ENCODE assay signal across 8 mouse cellular contexts in genomic region chr4:124847573-124847972, GRCm38 (mm10). TPM values are rescaled to one million over a fixed set of nuclear protein-coding genes. Genes with fewer than 3 reads are reported as not detected.
DNase-seq lines count a peak whose midpoint lies in the region; ATAC-seq lines count a peak whose summit lies in the region.

No protein-coding gene starts in this region.

- intact Hi-C loops in left cerebral cortex, postnatal 25 days (cut with DNase I), result loop anchor here (1.0 kb wide), 1 partner anchor 45 kb away; the partner anchor contains the start of gene Mtf1

- H3K9me3 ChIP-seq in forebrain, embryonic 10.5 days, result no peaks in the 10 kb centered on the region
- no peaks in the 10 kb centered on the region for H3K9me3 ChIP-seq in forebrain, embryonic 16.5 days (ENCODE audit: control insufficient read depth, low read length)
- H3K9me3 ChIP-seq in forebrain, embryonic 15.5 days, result no peaks in the 10 kb centered on the region
- H3K9me3 ChIP-seq in hindbrain, embryonic 13.5 days, result no peaks in the 10 kb centered on the region
- H3K9me3 ChIP-seq in midbrain, embryonic 14.5 days (ENCODE audit: control insufficient read depth, low read length), result no peaks in the 10 kb centered on the region

- H3K36me3 ChIP-seq in forebrain, embryonic 10.5 days (replicated peaks), result peaks cover 49% of the 10 kb centered on the region
- H3K36me3 ChIP-seq in forebrain, embryonic 16.5 days (ENCODE audit: control insufficient read depth, insufficient read depth), result no peaks in the 10 kb centered on the region
- peaks cover 10% of the 10 kb centered on the region for H3K36me3 ChIP-seq in forebrain, embryonic 15.5 days
- peaks cover 24% of the 10 kb centered on the region for H3K36me3 ChIP-seq in hindbrain, embryonic 13.5 days
- peaks cover 26% of the 10 kb centered on the region for H3K36me3 ChIP-seq in midbrain, embryonic 14.5 days (ENCODE audit: control insufficient read depth, insufficient read depth, low read length)

- 11% methylated on average over 8 of the region's 8 CpGs for WGBS in forebrain, embryonic 10.5 days
- 5% methylated on average over 8 of the region's 8 CpGs for WGBS in forebrain, embryonic 16.5 days
- WGBS in forebrain, embryonic 15.5 days, result 4% methylated on average over 8 of the region's 8 CpGs
- 4% methylated on average over 8 of the region's 8 CpGs for WGBS in hindbrain, embryonic 13.5 days
- 5% methylated on average over 8 of the region's 8 CpGs for WGBS in midbrain, embryonic 14.5 days

- peaks cover 37% of the 10 kb centered on the region for H3K4me1 ChIP-seq in forebrain, embryonic 10.5 days
- H3K4me1 ChIP-seq in forebrain, embryonic 16.5 days (replicated peaks; ENCODE audit: control insufficient read depth, insufficient read depth, low read length), result peaks cover 21% of the 10 kb centered on the region
- H3K4me1 ChIP-seq in forebrain, embryonic 15.5 days, result peaks cover 27% of the 10 kb centered on the region
- peaks cover 40% of the 10 kb centered on the region for H3K4me1 ChIP-seq in hindbrain, embryonic 13.5 days (replicated peaks)
- peaks cover 23% of the 10 kb centered on the region for H3K4me1 ChIP-seq in midbrain, embryonic 14.5 days (ENCODE audit: control insufficient read depth, insufficient read depth, low read length)

- H3K9ac ChIP-seq in forebrain, embryonic 16.5 days (replicated peaks; ENCODE audit: low read depth, low read length), result no peak overlapping the region
- H3K9ac ChIP-seq in forebrain, embryonic 15.5 days (replicated peaks), result no peak overlapping the region
- peak overlapping the region; percentile 35; the same call in 1 of the 2 replicates for H3K9ac ChIP-seq in hindbrain, embryonic 13.5 days
- H3K9ac ChIP-seq in midbrain, embryonic 14.5 days (replicated peaks; ENCODE audit: low read length), result no peak overlapping the region

- no peak overlapping the region for H3K27ac ChIP-seq in forebrain, embryonic 10.5 days
- H3K27ac ChIP-seq in forebrain, embryonic 16.5 days (ENCODE audit: low read length), result no peak overlapping the region
- 0 out of 2 replicates have a peak overlapping the region, but pooled peaks have one; percentile 14 for H3K27ac ChIP-seq in forebrain, embryonic 15.5 days (replicated peaks)
- H3K27ac ChIP-seq in hindbrain, embryonic 13.5 days, result peak overlapping the region; percentile 60; the same call in 1 of the 2 replicates
- no peak overlapping the region for H3K27ac ChIP-seq in midbrain, embryonic 14.5 days (replicated peaks; ENCODE audit: low read depth, low read length)

- peak overlapping the region; percentile 8; the same call in 1 of the 2 replicates for H3K4me3 ChIP-seq in forebrain, embryonic 10.5 days
- no peak overlapping the region for H3K4me3 ChIP-seq in forebrain, embryonic 16.5 days (replicated peaks; ENCODE audit: low read length)
- H3K4me3 ChIP-seq in forebrain, embryonic 15.5 days, result no peak overlapping the region
- H3K4me3 ChIP-seq in hindbrain, embryonic 13.5 days, result no peak overlapping the region
- H3K4me3 ChIP-seq in midbrain, embryonic 14.5 days (replicated peaks; ENCODE audit: low read depth, low read length), result no peak overlapping the region

- H3K4me2 ChIP-seq in forebrain, embryonic 16.5 days (ENCODE audit: low read length), result no peak overlapping the region
- H3K4me2 ChIP-seq in forebrain, embryonic 15.5 days (replicated peaks), result no peak overlapping the region
- H3K4me2 ChIP-seq in hindbrain, embryonic 13.5 days, result no peak overlapping the region
- H3K4me2 ChIP-seq in midbrain, embryonic 14.5 days (ENCODE audit: low read length), result no peak overlapping the region

- no peaks in the 10 kb centered on the region for H3K27me3 ChIP-seq in forebrain, embryonic 10.5 days (ENCODE audit: poor library complexity, severe bottlenecking)
- no peaks in the 10 kb centered on the region for H3K27me3 ChIP-seq in forebrain, embryonic 16.5 days (replicated peaks; ENCODE audit: control insufficient read depth, insufficient read depth, low read length)
- H3K27me3 ChIP-seq in forebrain, embryonic 15.5 days, result no peaks in the 10 kb centered on the region
- H3K27me3 ChIP-seq in hindbrain, embryonic 13.5 days, result no peaks in the 10 kb centered on the region
- no peaks in the 10 kb centered on the region for H3K27me3 ChIP-seq in midbrain, embryonic 14.5 days (ENCODE audit: control insufficient read depth, insufficient read depth, low read length)

- peak; percentile 82 for DNase-seq in forebrain, embryonic 10.5 days (ENCODE audit: extremely low spot score, low spot score)
- DNase-seq in c-Kit-positive CD71-negative TER-119-negative erythroid progenitor cells, embryonic 14.5 days (ENCODE audit: low read depth), result peak; percentile 75
- DNase-seq in left cerebral cortex, postnatal 25 days (ENCODE audit: low spot score in 2 of 2), result peak; percentile 83 to 89
- DNase-seq in midbrain, embryonic 14.5 days, result peak; percentile 85
- DNase-seq in spleen, adult 18-20 months, result peak; percentile 56 to 81

- ATAC-seq in forebrain, embryonic 16.5 days, result no peak
- ATAC-seq in forebrain, embryonic 15.5 days (replicated peaks), result no peak
- no peak for ATAC-seq in hindbrain, embryonic 13.5 days (ENCODE audit: low FRiP score)
- no peak for ATAC-seq in midbrain, embryonic 14.5 days (ENCODE audit: low FRiP score, low TSS enrichment)

RNA-seq across cellular contexts. Expression of gene Yrdc, which starts 2.9 kb away (rescaled TPM):
- polyA plus RNA-seq in forebrain, embryonic 10.5 days (2016; fragmentation: Nextera tagmentation; extraction: Ambion mirVana), result 43.1 and 44.1 TPM in 2 replicates
- 50.3 and 51.2 TPM in 2 replicates for polyA plus RNA-seq in forebrain, embryonic 16.5 days (2015; fragmentation: Nextera tagmentation; extraction: Ambion mirVana)
- polyA plus RNA-seq in forebrain, embryonic 15.5 days (2015; fragmentation: Nextera tagmentation; extraction: Ambion mirVana), result 51.1 and 59.3 TPM in 2 replicates
- polyA plus RNA-seq in hindbrain, embryonic 13.5 days (2015; fragmentation: Nextera tagmentation; extraction: Ambion mirVana), result 40.5 and 41.1 TPM in 2 replicates
- 10 to 100 TPM; 30.6 to 34.9 TPM for total RNA-seq in left cerebral cortex, postnatal 25 days (2021)
- polyA plus RNA-seq in midbrain, embryonic 14.5 days (2014; fragmentation: Nextera tagmentation; extraction: Ambion mirVana), result 57.3 and 59.1 TPM in 2 replicates

RNA-seq across cellular contexts. Expression of gene 1110065P20Rik, which starts 3.4 kb away (rescaled TPM):
- polyA plus RNA-seq in forebrain, embryonic 10.5 days (2016; fragmentation: Nextera tagmentation; extraction: Ambion mirVana), result 39.3 and 42.9 TPM in 2 replicates
- polyA plus RNA-seq in forebrain, embryonic 16.5 days (2015; fragmentation: Nextera tagmentation; extraction: Ambion mirVana), result 65.1 and 75.2 TPM in 2 replicates
- polyA plus RNA-seq in forebrain, embryonic 15.5 days (2015; fragmentation: Nextera tagmentation; extraction: Ambion mirVana), result 81.3 and 86.1 TPM in 2 replicates
- polyA plus RNA-seq in hindbrain, embryonic 13.5 days (2015; fragmentation: Nextera tagmentation; extraction: Ambion mirVana), result 77.8 and 84.4 TPM in 2 replicates
- total RNA-seq in left cerebral cortex, postnatal 25 days (2021), result 10 to 100 TPM; 73.5 to 74.0 TPM
- 85.1 and 110 TPM in 2 replicates for polyA plus RNA-seq in midbrain, embryonic 14.5 days (2014; fragmentation: Nextera tagmentation; extraction: Ambion mirVana)

RNA-seq across cellular contexts. Expression of gene Maneal, which starts 14.4 kb away (rescaled TPM):
- 2.3 and 2.6 TPM in 2 replicates for polyA plus RNA-seq in forebrain, embryonic 10.5 days (2016; fragmentation: Nextera tagmentation; extraction: Ambion mirVana)
- polyA plus RNA-seq in forebrain, embryonic 16.5 days (2015; fragmentation: Nextera tagmentation; extraction: Ambion mirVana), result 8.3 and 11.0 TPM in 2 replicates
- 9.3 and 10.2 TPM in 2 replicates for polyA plus RNA-seq in forebrain, embryonic 15.5 days (2015; fragmentation: Nextera tagmentation; extraction: Ambion mirVana)
- polyA plus RNA-seq in hindbrain, embryonic 13.5 days (2015; fragmentation: Nextera tagmentation; extraction: Ambion mirVana), result 8.1 and 8.8 TPM in 2 replicates
- 10 to 100 TPM; 49.2 to 51.7 TPM for total RNA-seq in left cerebral cortex, postnatal 25 days (2021)
- 16.9 and 18.5 TPM in 2 replicates for polyA plus RNA-seq in midbrain, embryonic 14.5 days (2014; fragmentation: Nextera tagmentation; extraction: Ambion mirVana)

RNA-seq across cellular contexts. Expression of gene Epha10, which starts 33.1 kb away (rescaled TPM):
- polyA plus RNA-seq in forebrain, embryonic 10.5 days (2016; fragmentation: Nextera tagmentation; extraction: Ambion mirVana), result 1.1 and 1.3 TPM in 2 replicates
- 1.2 and 2.7 TPM in 2 replicates for polyA plus RNA-seq in forebrain, embryonic 16.5 days (2015; fragmentation: Nextera tagmentation; extraction: Ambion mirVana)
- polyA plus RNA-seq in forebrain, embryonic 15.5 days (2015; fragmentation: Nextera tagmentation; extraction: Ambion mirVana), result 1.3 and 1.4 TPM in 2 replicates
- polyA plus RNA-seq in hindbrain, embryonic 13.5 days (2015; fragmentation: Nextera tagmentation; extraction: Ambion mirVana), result 5.4 and 6.2 TPM in 2 replicates
- total RNA-seq in left cerebral cortex, postnatal 25 days (2021), result 10 to 100 TPM; 46.6 to 49.7 TPM
- 9.6 and 10.7 TPM in 2 replicates for polyA plus RNA-seq in midbrain, embryonic 14.5 days (2014; fragmentation: Nextera tagmentation; extraction: Ambion mirVana)

RNA-seq across cellular contexts. Expression of gene Mtf1, which starts 45.7 kb away (rescaled TPM):
- polyA plus RNA-seq in forebrain, embryonic 10.5 days (2016; fragmentation: Nextera tagmentation; extraction: Ambion mirVana), result 20.4 and 22.3 TPM in 2 replicates
- polyA plus RNA-seq in forebrain, embryonic 16.5 days (2015; fragmentation: Nextera tagmentation; extraction: Ambion mirVana), result 12.1 and 14.9 TPM in 2 replicates
- 12.1 and 13.8 TPM in 2 replicates for polyA plus RNA-seq in forebrain, embryonic 15.5 days (2015; fragmentation: Nextera tagmentation; extraction: Ambion mirVana)
- polyA plus RNA-seq in hindbrain, embryonic 13.5 days (2015; fragmentation: Nextera tagmentation; extraction: Ambion mirVana), result 13.5 and 14.8 TPM in 2 replicates
- 10 to 100 TPM; 25.2 to 29.7 TPM for total RNA-seq in left cerebral cortex, postnatal 25 days (2021)
- 11.4 and 13.4 TPM in 2 replicates for polyA plus RNA-seq in midbrain, embryonic 14.5 days (2014; fragmentation: Nextera tagmentation; extraction: Ambion mirVana)

Comparison
In these comparisons a context has a peak if more than half of its experiments do, and no peak if none do; other contexts are left out.
1. H3K27ac ChIP-seq: peak in forebrain, embryonic 15.5 days (single experiment) and hindbrain, embryonic 13.5 days (single experiment); none in forebrain, embryonic 10.5 days (single experiment), forebrain, embryonic 16.5 days (single experiment) and midbrain, embryonic 14.5 days (single experiment).
2. Peak in every context shown above with its lines, with median percentiles within 50 percentile points of each other: DNase-seq.